Mouse (Mus musculus): ENCODE measurements around the gene Thsd1. TPM values are rescaled to one million over a fixed set of nuclear protein-coding genes. Genes with fewer than 3 reads are reported as not detected.
A peak's percentile ranks its signal among the peaks of the same experiment; 100 is the strongest.

Gene Thsd1
- polyA plus RNA-seq (2015; fragmentation: Nextera tagmentation; extraction: Ambion mirVana): 13.1 and 13.3 TPM in 2 replicates

DNA sequence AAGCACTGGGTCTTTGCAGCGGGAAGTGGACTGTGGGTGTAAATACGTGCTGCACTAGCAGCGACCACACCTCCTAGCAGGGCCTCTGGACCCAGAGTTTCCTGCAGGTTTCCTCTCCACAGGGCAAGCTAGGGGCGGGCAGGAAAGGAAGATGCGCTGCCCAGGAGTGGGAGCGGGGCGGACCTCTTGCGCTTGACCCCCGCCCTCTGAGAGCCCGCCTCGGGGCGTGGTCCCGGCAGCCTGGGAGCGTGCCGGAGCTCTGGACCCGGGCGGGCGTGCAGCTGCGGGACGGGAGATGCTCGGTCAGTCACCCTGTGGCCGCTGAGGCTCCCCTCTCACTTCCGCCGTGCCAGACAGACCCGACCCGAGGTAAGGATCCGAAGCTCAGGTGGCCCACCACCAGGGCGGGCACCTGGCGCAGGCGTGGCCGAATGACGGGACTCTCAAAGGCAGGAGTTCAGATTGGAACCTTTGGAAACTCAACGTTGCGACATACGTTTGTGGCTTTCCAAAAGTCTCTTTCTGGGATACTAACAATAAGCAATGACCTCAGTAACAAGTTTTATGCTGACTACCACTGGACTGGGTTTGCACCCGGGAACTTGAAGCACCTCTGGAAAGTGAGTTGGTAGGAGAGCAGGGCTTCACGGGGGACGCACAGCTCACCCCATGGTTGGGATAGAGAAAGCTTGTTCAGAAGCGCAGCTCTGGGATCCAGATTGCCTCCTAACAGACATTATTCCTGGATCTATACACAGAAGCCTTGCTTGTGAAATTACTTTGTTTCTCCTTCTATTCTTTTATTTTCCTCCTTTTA lies at the start of gene Thsd1:
TSS of gene Thsd1 (plus strand) at position 253 of the 817 bp plus-strand sequence.
- WGBS: under 1% methylated on average over 38 of the region's 39 CpGs
- peak within 1 kb of the TSS; percentile 92 for H3K4me2 ChIP-seq (replicated peaks)
- no peak within 1 kb of the TSS for H3K27ac ChIP-seq (replicated peaks)
- no peaks in the 10 kb centered on the region for H3K4me1 ChIP-seq
- H3K4me3 ChIP-seq (replicated peaks): peak within 1 kb of the TSS; percentile 53
- peak; percentile 69 for ATAC-seq (ENCODE audit: insufficient number of reproducible peaks, low FRiP score, low TSS enrichment, low read depth)
- 0 out of 2 replicates have a peak, but pooled peaks cover 5% of the 10 kb centered on the region for H3K27me3 ChIP-seq
- H3K9ac ChIP-seq: no peak within 1 kb of the TSS
- peaks cover 11% of the 10 kb centered on the region; the same call in 1 of the 2 replicates for H3K36me3 ChIP-seq
- no peaks in the 10 kb centered on the region for H3K9me3 ChIP-seq (replicated peaks)

DNA sequence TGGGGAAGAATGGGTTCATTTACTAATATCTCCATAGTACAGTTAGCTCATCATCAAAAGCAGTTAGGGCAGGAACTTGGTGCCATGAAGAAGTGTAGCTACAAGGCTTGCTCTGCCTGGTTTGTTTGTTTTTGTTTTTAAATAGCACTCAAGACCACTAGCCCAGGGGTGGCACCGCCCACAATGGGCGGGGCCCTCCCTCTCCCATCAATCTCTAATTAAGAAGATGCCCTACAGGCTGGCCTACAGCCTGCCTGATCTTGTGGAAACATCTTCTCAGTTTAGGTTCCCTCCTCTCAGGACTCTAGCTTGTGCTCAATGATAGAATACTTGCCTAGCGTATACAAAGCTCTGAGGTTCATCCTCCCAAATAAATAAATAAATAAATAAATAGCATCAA lies 42.2 kb upstream of the Thsd1 start:
- Histone ChIP-seq H3K9me3 (replicated peaks) (no peaks in the 10 kb centered on the region), H3K36me3 (no peaks in the 10 kb centered on the region), H3K4me2 (replicated peaks) (peak overlapping the region; percentile 71), H3K27me3 (no peaks in the 10 kb centered on the region), H3K9ac (peak overlapping the region; percentile 69), H3K27ac (replicated peaks) (no peak overlapping the region), H3K4me3 (replicated peaks) (peak overlapping the region; percentile 89), H3K4me1 (peaks cover 18% of the 10 kb centered on the region)
- WGBS: 1% methylated on average over 3 of the region's 3 CpGs
- no peak for ATAC-seq (ENCODE audit: insufficient number of reproducible peaks, low FRiP score, low TSS enrichment, low read depth)

DNA sequence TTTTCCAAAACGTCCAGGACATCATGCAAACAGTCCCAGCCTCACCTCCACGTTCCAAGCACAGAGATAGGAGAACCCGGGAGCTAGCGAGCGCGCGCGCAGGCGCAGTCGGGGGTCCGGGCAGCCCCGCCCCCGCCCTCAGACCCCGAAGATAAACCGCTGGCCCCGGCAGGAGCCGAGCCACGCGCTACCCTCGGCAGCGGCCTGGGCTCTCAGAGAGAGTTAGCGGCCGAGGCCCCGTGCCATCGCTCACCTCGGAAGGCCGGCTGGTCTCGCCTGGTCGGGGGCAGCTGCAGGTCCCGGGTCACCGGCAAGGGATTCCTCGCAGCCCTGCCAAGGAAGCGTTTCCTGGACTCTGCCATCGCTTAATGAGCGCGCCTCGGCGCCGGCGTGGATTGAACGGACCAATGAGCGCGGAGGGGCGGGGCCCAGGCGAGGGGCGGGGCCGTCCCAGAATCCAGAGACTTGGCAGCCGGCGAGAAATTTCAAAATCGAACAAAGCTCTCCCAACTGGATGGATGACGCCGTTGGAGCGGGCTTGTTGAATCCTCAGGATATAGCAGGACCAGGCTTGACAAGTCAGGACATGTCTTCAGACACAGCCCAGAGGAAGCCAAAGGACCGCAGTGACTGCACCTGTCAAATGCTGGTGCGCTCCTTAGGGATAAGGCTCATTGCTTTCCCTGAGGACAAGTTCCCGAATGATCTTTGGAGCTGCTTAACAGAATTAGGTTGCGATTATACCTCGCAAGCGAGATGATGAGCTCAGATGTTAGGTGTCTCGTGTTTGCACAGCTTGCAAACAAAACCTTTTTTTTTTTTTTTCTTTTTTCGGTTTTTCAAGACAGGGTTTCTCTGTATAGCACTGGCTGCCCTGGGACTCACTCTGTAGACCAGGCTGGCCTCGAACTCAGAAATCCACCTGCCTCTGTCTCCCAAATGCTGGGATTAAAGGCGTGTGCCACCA lies 41.4 kb upstream of the Thsd1 start, which contains the start of gene Ckap2:
TSS of gene Ckap2 (minus strand) at position 389 of the 967 bp plus-strand sequence.
- Histone ChIP-seq H3K27me3 (no peaks in the 10 kb centered on the region), H3K4me3 (replicated peaks) (peak within 1 kb of the TSS; percentile 89), H3K4me2 (replicated peaks) (peak within 1 kb of the TSS; percentile 71), H3K36me3 (no peaks in the 10 kb centered on the region), H3K4me1 (peaks cover 18% of the 10 kb centered on the region), H3K9ac (peak within 1 kb of the TSS; percentile 69), H3K27ac (replicated peaks) (peak within 1 kb of the TSS; percentile 85), H3K9me3 (replicated peaks) (no peaks in the 10 kb centered on the region)
- 1% methylated on average over 63 of the region's 63 CpGs for WGBS
- ATAC-seq (ENCODE audit: insufficient number of reproducible peaks, low FRiP score, low TSS enrichment, low read depth): peak; percentile 96

DNA sequence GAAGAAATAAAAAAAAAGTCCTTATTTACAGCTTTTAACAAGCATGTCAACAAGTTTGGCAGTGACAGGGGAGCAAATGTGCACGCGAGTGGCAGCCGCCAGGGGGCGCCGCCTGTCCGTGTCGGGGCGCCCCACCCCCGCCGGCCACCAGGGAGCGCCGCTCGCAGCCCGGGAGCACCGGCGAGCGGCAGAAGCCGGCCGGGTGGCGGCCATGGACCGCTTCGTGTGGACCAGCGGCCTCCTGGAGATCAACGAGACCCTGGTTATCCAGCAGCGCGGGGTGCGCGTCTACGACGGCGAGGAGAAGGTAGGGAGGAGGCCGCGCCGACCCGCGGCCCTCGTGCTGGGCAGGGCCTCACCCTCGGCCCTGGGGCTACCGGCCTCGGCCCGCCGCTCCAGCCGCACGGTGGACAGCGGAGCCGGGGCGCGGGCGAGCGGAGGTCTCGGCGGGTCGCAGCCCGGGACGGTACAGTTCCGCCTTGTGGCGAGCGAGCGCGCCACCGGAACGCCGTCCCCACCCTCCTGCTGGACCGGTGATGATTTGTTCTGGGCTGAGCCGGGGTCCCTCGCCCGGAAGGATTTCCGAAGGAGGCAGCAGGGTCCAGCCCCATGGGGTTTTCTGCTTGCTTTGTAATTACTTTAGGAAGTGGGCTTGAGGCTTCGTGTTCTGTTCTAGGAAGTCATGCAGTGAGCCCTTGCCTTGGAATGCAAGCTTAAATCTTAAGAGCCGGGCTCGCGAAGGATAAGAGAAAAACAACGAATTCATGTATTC lies 34.3 kb upstream of the Thsd1 start, which contains the start of gene Vps36:
TSS of gene Vps36 (plus strand) at position 150 of the 772 bp plus-strand sequence.
- Histone ChIP-seq H3K4me1 (peaks cover 13% of the 10 kb centered on the region), H3K4me3 (replicated peaks) (peak within 1 kb of the TSS; percentile 83), H3K27me3 (no peaks in the 10 kb centered on the region), H3K9me3 (replicated peaks) (no peaks in the 10 kb centered on the region), H3K36me3 (no peaks in the 10 kb centered on the region), H3K27ac (replicated peaks) (peak within 1 kb of the TSS; percentile 98), H3K9ac (peak within 1 kb of the TSS; percentile 91), H3K4me2 (replicated peaks) (peak within 1 kb of the TSS; percentile 58)
- peak; percentile 94 for ATAC-seq (ENCODE audit: insufficient number of reproducible peaks, low FRiP score, low TSS enrichment, low read depth)
- WGBS: under 1% methylated on average over 73 of the region's 73 CpGs

DNA sequence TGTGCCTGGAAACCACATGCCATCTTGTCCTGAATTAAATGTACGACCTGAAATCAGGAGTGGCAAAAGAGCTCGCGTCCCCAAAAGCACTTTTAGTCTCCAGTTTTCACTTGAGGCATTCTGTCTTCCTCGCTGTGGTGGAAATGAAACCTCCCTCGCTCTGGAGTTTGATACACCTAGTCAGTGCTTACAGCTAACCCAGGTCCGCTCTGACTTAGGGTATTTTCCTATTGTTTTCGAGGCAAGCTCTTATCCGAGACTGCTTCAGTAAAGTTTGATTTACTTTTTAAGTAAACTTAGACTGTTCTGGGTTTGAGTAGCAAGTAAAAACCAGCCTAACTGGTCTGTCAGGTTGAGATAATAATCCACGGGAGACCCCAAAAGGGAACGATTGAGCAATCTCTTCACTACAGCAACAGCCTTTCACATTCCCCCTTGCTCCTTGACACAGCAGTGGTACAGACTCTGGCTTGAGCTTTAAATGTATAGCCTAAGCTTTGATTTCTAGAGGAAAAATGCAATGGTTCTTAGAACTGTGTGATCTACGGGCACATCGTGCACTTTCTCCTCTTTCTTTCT lies 33.6 kb upstream of the Thsd1 start:
- Histone ChIP-seq H3K4me1 (peaks cover 13% of the 10 kb centered on the region), H3K9ac (peak overlapping the region; percentile 91), H3K4me2 (replicated peaks) (peak overlapping the region; percentile 58), H3K9me3 (replicated peaks) (no peaks in the 10 kb centered on the region), H3K27ac (replicated peaks) (peak overlapping the region; percentile 98), H3K4me3 (replicated peaks) (peak overlapping the region; percentile 83), H3K36me3 (no peaks in the 10 kb centered on the region), H3K27me3 (no peaks in the 10 kb centered on the region)
- 10% methylated on average over 12 of the region's 12 CpGs for WGBS
- ATAC-seq (ENCODE audit: insufficient number of reproducible peaks, low FRiP score, low TSS enrichment, low read depth): no peak

DNA sequence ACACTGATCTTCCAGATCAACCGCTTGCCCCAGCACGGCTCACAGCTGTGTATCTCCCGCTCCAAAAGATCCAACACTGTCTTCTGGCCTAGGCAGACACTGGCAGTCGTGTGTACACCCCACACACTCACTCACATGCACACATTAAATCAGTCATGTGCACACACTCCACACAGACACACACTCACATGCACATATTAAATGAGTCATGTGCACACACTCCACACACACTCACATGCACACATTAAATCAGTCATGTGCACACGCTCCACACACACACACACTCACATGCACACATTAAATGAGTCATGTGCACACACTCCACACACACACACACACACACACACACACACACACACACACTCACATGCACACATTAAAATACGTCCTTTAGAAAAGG lies 29.2 kb upstream of the Thsd1 start:
- Histone ChIP-seq H3K27me3 (no peaks in the 10 kb centered on the region), H3K4me3 (replicated peaks) (no peak overlapping the region), H3K36me3 (peaks cover 29% of the 10 kb centered on the region), H3K9me3 (replicated peaks) (no peaks in the 10 kb centered on the region), H3K9ac (no peak overlapping the region), H3K4me1 (peaks cover 13% of the 10 kb centered on the region), H3K4me2 (replicated peaks) (no peak overlapping the region), H3K27ac (replicated peaks) (no peak overlapping the region)
- 90% methylated on average over 6 of the region's 6 CpGs for WGBS
- ATAC-seq (ENCODE audit: insufficient number of reproducible peaks, low FRiP score, low TSS enrichment, low read depth): no peak

DNA sequence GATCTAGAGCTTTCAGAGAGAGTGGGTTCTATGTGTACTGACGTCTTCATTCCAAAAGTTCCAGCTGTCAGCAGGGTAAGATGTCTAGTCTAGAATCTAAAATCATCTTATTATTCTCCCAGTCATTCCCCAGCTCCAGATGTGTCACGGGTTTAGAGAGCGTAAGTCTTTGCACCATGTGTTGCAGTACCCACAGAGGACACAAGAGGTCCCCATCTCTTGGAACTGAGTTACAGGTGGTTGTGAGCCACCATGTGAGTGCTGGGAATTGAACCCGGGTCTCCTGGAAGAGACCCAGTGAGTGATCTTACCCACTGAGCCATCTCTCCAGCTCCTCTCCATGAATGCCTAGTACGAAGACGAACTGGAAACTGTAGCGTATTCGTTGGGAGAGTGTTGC lies 27.6 kb upstream of the Thsd1 start:
- Histone ChIP-seq H3K27ac (replicated peaks) (no peak overlapping the region), H3K27me3 (no peaks in the 10 kb centered on the region), H3K9ac (no peak overlapping the region), H3K36me3 (peaks cover 41% of the 10 kb centered on the region), H3K4me1 (peaks cover 4% of the 10 kb centered on the region), H3K9me3 (replicated peaks) (no peaks in the 10 kb centered on the region), H3K4me2 (replicated peaks) (no peak overlapping the region), H3K4me3 (replicated peaks) (no peak overlapping the region)
- WGBS: 96% methylated on average over 8 of the region's 8 CpGs
- no peak for ATAC-seq (ENCODE audit: insufficient number of reproducible peaks, low FRiP score, low TSS enrichment, low read depth)

DNA sequence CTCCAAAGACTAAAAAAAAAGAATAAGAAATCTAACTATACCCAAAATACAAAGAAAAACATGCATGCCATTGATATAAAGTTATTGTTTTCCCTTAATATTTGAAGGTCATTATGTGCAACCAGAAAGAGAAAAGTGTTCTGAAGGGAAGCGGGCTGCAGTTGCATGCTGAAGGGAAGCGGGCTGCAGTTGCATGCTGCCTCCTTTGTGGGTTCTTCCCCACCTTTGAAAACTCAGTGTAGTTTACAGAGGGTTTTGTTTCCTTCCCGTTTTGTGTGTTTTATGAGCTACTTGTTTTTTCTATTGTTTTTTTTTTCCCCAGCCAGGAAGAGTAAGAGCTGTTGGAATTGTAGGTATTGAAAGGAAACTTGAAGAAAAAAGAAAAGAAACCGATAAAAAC lies 19.6 kb upstream of the Thsd1 start:
- Histone ChIP-seq H3K27ac (replicated peaks) (no peak overlapping the region), H3K36me3 (peaks cover 39% of the 10 kb centered on the region), H3K4me2 (replicated peaks) (no peak overlapping the region), H3K4me1 (no peaks in the 10 kb centered on the region), H3K4me3 (replicated peaks) (no peak overlapping the region), H3K9me3 (replicated peaks) (no peaks in the 10 kb centered on the region), H3K9ac (no peak overlapping the region), H3K27me3 (no peaks in the 10 kb centered on the region)
- no peak for ATAC-seq (ENCODE audit: insufficient number of reproducible peaks, low FRiP score, low TSS enrichment, low read depth)
- WGBS: 81% methylated on average over 4 of the region's 4 CpGs

DNA sequence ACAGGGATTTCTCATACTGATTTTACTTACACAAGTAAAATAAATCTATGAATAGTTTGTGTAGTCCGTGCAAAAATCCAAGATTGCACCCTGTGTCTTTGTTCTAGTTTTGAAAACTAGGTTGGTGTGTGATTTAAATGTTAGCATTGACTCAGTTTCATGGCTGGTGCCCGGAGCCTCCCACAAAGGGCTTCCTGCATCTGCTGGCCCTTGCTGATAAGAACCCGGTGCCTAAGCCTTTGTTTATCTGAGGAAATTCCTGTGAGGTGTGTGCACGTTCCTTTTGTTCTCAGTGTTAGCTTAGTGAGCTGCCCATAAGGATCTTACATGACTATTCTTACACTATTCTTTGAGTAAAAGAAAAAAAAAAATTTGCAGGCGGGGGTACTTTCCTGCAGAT lies 18.1 kb upstream of the Thsd1 start:
- Histone ChIP-seq H3K4me2 (replicated peaks) (no peak overlapping the region), H3K9ac (no peak overlapping the region), H3K27me3 (no peaks in the 10 kb centered on the region), H3K4me3 (replicated peaks) (no peak overlapping the region), H3K4me1 (no peaks in the 10 kb centered on the region), H3K27ac (replicated peaks) (no peak overlapping the region), H3K36me3 (peaks cover 36% of the 10 kb centered on the region), H3K9me3 (replicated peaks) (no peaks in the 10 kb centered on the region)
- WGBS: 64% methylated on average over 5 of the region's 5 CpGs
- ATAC-seq (ENCODE audit: insufficient number of reproducible peaks, low FRiP score, low TSS enrichment, low read depth): no peak

DNA sequence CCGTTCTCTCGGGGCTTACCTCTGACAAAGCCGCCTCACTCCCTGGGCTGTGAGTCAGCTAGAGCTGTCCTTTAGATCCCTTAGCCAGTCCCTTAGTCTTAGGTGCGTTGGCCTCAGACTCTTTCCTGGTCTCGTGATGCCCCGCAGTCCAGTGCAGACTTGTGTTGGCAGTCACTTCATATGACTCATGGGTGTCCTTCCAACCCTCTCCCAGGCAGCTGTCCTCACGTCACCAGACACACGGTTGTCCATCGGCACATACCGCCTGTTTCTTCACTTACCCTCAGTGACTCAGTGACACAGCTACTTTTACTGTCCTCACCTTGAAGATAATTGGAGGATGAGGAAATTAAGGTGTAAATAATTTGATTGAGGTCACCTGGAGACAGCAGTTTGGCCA lies 12.3 kb upstream of the Thsd1 start:
- ATAC-seq (ENCODE audit: insufficient number of reproducible peaks, low FRiP score, low TSS enrichment, low read depth): no peak
- H3K36me3 ChIP-seq: peaks cover 73% of the 10 kb centered on the region
- no peaks in the 10 kb centered on the region for H3K4me1 ChIP-seq
- H3K9me3 ChIP-seq (replicated peaks): no peaks in the 10 kb centered on the region
- H3K4me3 ChIP-seq (replicated peaks): no peak overlapping the region
- H3K9ac ChIP-seq: no peak overlapping the region
- no peak overlapping the region for H3K4me2 ChIP-seq (replicated peaks)
- H3K27me3 ChIP-seq: no peaks in the 10 kb centered on the region
- no peak overlapping the region for H3K27ac ChIP-seq (replicated peaks)
- WGBS: 94% methylated on average over 10 of the region's 10 CpGs

All from embryonic facial prominence, embryonic 15.5 days (tissue).